Mouse (Mus musculus): Measurements from ENCODE around the gene Rnf208. TPM values are rescaled to one million over a fixed set of nuclear protein-coding genes. Genes with fewer than 3 reads are reported as not detected.

Gene Rnf208
- polyA plus RNA-seq, 1 experiment from 2014 or later, result 30.2 TPM

GRCm38 (mm10) chr2:25290101-25290815, 48.2 kb downstream of the Rnf208 start:
- 3% methylated on average over 54 of the region's 54 CpGs for WGBS
- H3K27ac ChIP-seq, result no peak overlapping the region
- peaks cover 19% of the 10 kb centered on the region for H3K4me1 ChIP-seq
- ATAC-seq (ENCODE audit: low FRiP score), result no peak
- peaks cover 15% of the 10 kb centered on the region for H3K36me3 ChIP-seq (replicated peaks)
- H3K4me3 ChIP-seq (replicated peaks), result peak overlapping the region; percentile 30
- H3K4me2 ChIP-seq, result peak overlapping the region; percentile 25
- H3K27me3 ChIP-seq, result peaks cover 87% of the 10 kb centered on the region
- no peak overlapping the region for H3K9ac ChIP-seq
- no peaks in the 10 kb centered on the region for H3K9me3 ChIP-seq

DNA sequence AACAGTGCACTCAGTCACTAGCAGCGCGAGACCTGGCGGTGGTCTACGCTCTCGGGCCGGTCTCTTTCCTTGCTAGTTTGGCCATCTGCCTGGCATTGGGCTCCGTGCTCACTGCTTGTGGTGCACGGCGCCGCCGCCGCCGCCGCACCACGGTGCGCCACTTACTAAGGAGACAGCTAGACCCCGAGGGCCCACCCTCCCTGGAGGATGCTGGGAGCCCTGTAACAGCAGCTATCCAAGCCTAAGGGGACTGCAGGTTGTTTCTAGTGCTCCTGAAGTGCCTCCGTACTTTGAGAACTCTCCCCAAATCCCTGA, 48.7 kb downstream of the Rnf208 start:
- Histone ChIP-seq H3K4me3 (replicated peaks) (peak overlapping the region; percentile 30), H3K4me1 (peaks cover 19% of the 10 kb centered on the region), H3K9me3 (no peaks in the 10 kb centered on the region), H3K9ac (no peak overlapping the region), H3K36me3 (replicated peaks) (peaks cover 10% of the 10 kb centered on the region), H3K27ac (no peak overlapping the region), H3K27me3 (peaks cover 92% of the 10 kb centered on the region), H3K4me2 (peak overlapping the region; percentile 25)
- ATAC-seq (ENCODE audit: low FRiP score), result no peak
- 0% methylated on average over 18 of the region's 18 CpGs for WGBS

DNA sequence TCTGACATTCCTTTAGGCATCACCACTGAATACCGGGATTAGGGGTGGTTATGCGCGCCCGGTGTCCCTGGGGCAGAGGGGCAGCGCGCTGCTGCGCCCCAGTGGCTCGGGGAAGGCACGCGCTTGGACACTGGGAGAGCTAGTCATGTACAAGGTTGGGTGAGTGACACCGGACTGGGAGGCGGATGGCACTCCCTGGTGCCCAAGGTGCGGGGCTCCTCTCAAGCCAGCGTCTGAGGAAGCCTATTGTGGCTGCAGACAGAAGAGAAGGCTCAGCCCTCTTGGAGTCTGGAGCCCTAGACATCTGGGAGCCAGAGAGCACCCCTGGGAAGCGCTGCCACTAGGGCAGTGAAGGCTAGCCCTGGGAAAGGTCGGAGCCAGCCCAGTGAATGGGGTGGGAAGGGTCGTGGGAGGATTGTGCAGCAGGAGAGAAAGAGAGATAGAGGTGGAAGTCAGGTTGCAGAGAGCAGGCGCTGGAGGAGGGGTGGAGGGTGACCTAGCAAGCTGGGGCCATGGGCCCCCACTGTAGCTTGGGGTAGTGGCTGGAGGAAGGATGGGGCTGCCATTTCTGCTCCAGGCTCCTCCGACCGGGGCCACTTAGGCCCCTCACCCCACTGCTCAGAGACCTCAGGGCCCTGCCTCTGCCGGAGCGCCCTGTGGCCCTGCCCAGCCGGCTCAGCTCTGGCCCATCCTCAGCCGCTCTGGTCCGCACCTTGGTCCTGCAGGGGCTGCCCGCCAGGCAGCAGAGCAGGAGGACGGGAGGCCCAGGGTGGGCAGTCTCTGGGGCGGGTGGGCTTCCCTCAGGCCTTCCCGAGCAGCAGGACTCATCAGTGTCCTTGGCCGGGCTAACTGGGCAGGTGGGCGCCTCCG, 49.4 kb downstream of the Rnf208 start:
- Histone ChIP-seq H3K36me3 (replicated peaks) (peaks cover 4% of the 10 kb centered on the region; the same call in 1 of the 2 replicates), H3K4me2 (peak overlapping the region; percentile 46), H3K27ac (no peak overlapping the region), H3K4me3 (replicated peaks) (peak overlapping the region; percentile 30), H3K9me3 (no peaks in the 10 kb centered on the region), H3K9ac (peak overlapping the region; percentile 25; the same call in 1 of the 2 replicates), H3K4me1 (peaks cover 19% of the 10 kb centered on the region), H3K27me3 (peaks cover 95% of the 10 kb centered on the region)
- WGBS, result 6% methylated on average over 30 of the region's 32 CpGs
- ATAC-seq (ENCODE audit: low FRiP score), result 0 out of 2 replicates have a peak, but pooled peaks have one; percentile 7

DNA sequence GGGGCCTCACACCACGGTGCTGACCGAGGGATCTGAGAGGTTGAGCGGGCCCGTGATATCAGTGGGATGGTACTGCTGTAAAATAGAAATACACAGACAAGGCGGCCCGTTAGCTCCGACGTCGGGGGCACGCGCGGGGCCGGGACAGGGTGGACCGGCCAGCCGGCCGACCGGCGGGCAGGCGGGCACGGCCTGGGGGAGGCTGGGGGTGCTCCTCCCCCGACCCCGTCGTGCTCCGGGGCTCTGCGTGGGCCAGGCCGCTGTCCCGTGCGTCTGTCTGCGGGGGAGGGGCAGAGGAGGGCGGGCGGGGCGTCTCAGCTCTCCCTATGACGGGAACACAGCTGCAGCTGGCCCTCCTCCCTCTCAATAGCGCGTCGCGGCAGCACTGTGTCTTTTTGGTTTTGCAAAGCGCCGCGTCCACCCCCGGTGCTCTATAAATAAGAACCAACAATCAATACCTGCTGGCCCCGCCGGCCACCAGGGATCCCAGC, 50.0 kb downstream of the Rnf208 start:
- Histone ChIP-seq H3K36me3 (replicated peaks) (no peaks in the 10 kb centered on the region), H3K4me1 (peaks cover 19% of the 10 kb centered on the region), H3K4me3 (replicated peaks) (peak overlapping the region; percentile 30), H3K4me2 (peak overlapping the region; percentile 46), H3K9me3 (no peaks in the 10 kb centered on the region), H3K27ac (no peak overlapping the region), H3K27me3 (peaks cover 98% of the 10 kb centered on the region), H3K9ac (peak overlapping the region; percentile 25; the same call in 1 of the 2 replicates)
- WGBS, result 6% methylated on average over 43 of the region's 43 CpGs
- peak; percentile 22; the same call in 1 of the 2 replicates for ATAC-seq (ENCODE audit: low FRiP score)

DNA sequence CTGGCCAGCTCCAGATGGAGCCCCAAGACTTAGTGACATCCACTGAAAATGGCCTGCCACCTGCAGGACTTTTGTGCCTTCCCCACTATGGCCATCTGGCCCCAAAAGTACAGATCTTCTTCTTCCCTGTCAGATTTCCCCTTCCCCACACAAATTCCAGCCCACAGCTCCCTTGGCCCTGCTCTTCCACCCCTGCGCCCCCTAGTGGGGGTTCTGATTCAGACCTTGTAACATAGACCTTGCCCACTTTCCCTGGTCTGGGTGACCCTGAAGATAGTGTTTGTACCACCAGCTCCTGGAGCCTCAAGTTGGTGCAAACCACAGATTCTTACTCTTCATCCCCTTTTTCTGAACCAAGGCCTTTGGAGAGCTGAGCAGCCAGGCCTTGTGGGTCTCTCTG, 50.8 kb downstream of the Rnf208 start:
- no peak overlapping the region for H3K4me3 ChIP-seq (replicated peaks)
- 6% methylated on average over 1 of the region's 1 CpGs for WGBS

GRCm38 (mm10) chr2:25293706-25294105, 51.7 kb downstream of the Rnf208 start:
- Histone ChIP-seq H3K27me3 (peaks cover 95% of the 10 kb centered on the region), H3K9ac (no peak overlapping the region), H3K27ac (no peak overlapping the region), H3K4me1 (peaks cover 19% of the 10 kb centered on the region), H3K4me2 (no peak overlapping the region), H3K36me3 (replicated peaks) (no peaks in the 10 kb centered on the region), H3K9me3 (no peaks in the 10 kb centered on the region), H3K4me3 (replicated peaks) (no peak overlapping the region)
- WGBS, result 74% methylated on average over 9 of the region's 9 CpGs
- no peak for ATAC-seq (ENCODE audit: low FRiP score)

More for the DNA sequence above, 50.8 kb downstream of the Rnf208 start:
- Histone ChIP-seq H3K27me3 (peaks cover 98% of the 10 kb centered on the region), H3K9ac (no peak overlapping the region), H3K4me2 (no peak overlapping the region), H3K36me3 (replicated peaks) (no peaks in the 10 kb centered on the region), H3K27ac (no peak overlapping the region), H3K9me3 (no peaks in the 10 kb centered on the region), H3K4me1 (peaks cover 19% of the 10 kb centered on the region)
- no peak for ATAC-seq (ENCODE audit: low FRiP score)

Other genes with a start within 250 kb of the Rnf208 start
- gene Nsmf, start 187.9 kb upstream of the Rnf208 start, polyA plus RNA-seq (2016; fragmentation: Nextera tagmentation; extraction: Ambion mirVana), result 103 and 112 TPM in 2 replicates
- not detected in 2 replicates for gene Entpd8, start 162.0 kb upstream of the Rnf208 start, polyA plus RNA-seq (2016; fragmentation: Nextera tagmentation; extraction: Ambion mirVana)
- 0.24 TPM in 1 of 2 replicates, not detected in the other for gene Noxa1, start 147.1 kb upstream of the Rnf208 start, polyA plus RNA-seq (2016; fragmentation: Nextera tagmentation; extraction: Ambion mirVana)
- gene Nrarp, start 61.5 kb upstream of the Rnf208 start, polyA plus RNA-seq (2016; fragmentation: Nextera tagmentation; extraction: Ambion mirVana), result 76.8 and 81.0 TPM in 2 replicates
- 0.62 and 1.0 TPM in 2 replicates for gene Tor4a, start 45.4 kb upstream of the Rnf208 start, polyA plus RNA-seq (2016; fragmentation: Nextera tagmentation; extraction: Ambion mirVana)
- 106 and 111 TPM in 2 replicates for gene Nelfb, start 30.8 kb upstream of the Rnf208 start, polyA plus RNA-seq (2016; fragmentation: Nextera tagmentation; extraction: Ambion mirVana)
- gene Stpg3, start 27.6 kb upstream of the Rnf208 start, polyA plus RNA-seq (2016; fragmentation: Nextera tagmentation; extraction: Ambion mirVana), result not detected in 2 replicates
- 0.46 and 0.87 TPM in 2 replicates for gene Fam166a, start 23.5 kb upstream of the Rnf208 start, polyA plus RNA-seq (2016; fragmentation: Nextera tagmentation; extraction: Ambion mirVana)
- 496 and 501 TPM in 2 replicates for gene Tubb4b, start 17.6 kb upstream of the Rnf208 start, polyA plus RNA-seq (2016; fragmentation: Nextera tagmentation; extraction: Ambion mirVana)
- gene Slc34a3, start 7.9 kb upstream of the Rnf208 start, polyA plus RNA-seq (2016; fragmentation: Nextera tagmentation; extraction: Ambion mirVana), result not detected in 2 replicates
- gene Rnf224, start 5.5 kb upstream of the Rnf208 start, polyA plus RNA-seq (2016; fragmentation: Nextera tagmentation; extraction: Ambion mirVana), result not detected in 2 replicates
- gene Cysrt1, start 197 bp downstream of the Rnf208 start, polyA plus RNA-seq (2016; fragmentation: Nextera tagmentation; extraction: Ambion mirVana), result not detected in 2 replicates
- 4.2 and 6.0 TPM in 2 replicates for gene AL732309.1, start 4.6 kb downstream of the Rnf208 start, polyA plus RNA-seq (2016; fragmentation: Nextera tagmentation; extraction: Ambion mirVana)
- 17.6 and 18.1 TPM in 2 replicates for gene Tmem203, start 13.2 kb downstream of the Rnf208 start, polyA plus RNA-seq (2016; fragmentation: Nextera tagmentation; extraction: Ambion mirVana)
- gene Tprn, start 20.4 kb downstream of the Rnf208 start, polyA plus RNA-seq (2016; fragmentation: Nextera tagmentation; extraction: Ambion mirVana), result 9.3 and 10.0 TPM in 2 replicates
- gene Ssna1, start 30.2 kb downstream of the Rnf208 start, polyA plus RNA-seq (2016; fragmentation: Nextera tagmentation; extraction: Ambion mirVana), result 207 and 224 TPM in 2 replicates
- gene Anapc2, start 30.2 kb downstream of the Rnf208 start, polyA plus RNA-seq (2016; fragmentation: Nextera tagmentation; extraction: Ambion mirVana), result 134 and 141 TPM in 2 replicates
- gene Tmem210, start 45.9 kb downstream of the Rnf208 start, polyA plus RNA-seq (2016; fragmentation: Nextera tagmentation; extraction: Ambion mirVana), result not detected in 2 replicates
- gene Lrrc26, start 47.7 kb downstream of the Rnf208 start, polyA plus RNA-seq (2016; fragmentation: Nextera tagmentation; extraction: Ambion mirVana), result not detected in 2 replicates
- 2.2 and 5.6 TPM in 2 replicates for gene Grin1, start 76.9 kb downstream of the Rnf208 start, polyA plus RNA-seq (2016; fragmentation: Nextera tagmentation; extraction: Ambion mirVana)
- gene Man1b1, start 90.1 kb downstream of the Rnf208 start, polyA plus RNA-seq (2016; fragmentation: Nextera tagmentation; extraction: Ambion mirVana), result 74.8 and 80.8 TPM in 2 replicates
- gene Dpp7, start 114.1 kb downstream of the Rnf208 start, polyA plus RNA-seq (2016; fragmentation: Nextera tagmentation; extraction: Ambion mirVana), result 18.0 and 19.9 TPM in 2 replicates
- gene Uap1l1, start 123.4 kb downstream of the Rnf208 start, polyA plus RNA-seq (2016; fragmentation: Nextera tagmentation; extraction: Ambion mirVana), result 4.0 and 4.3 TPM in 2 replicates
- 60.8 and 67.8 TPM in 2 replicates for gene Sapcd2, start 130.1 kb downstream of the Rnf208 start, polyA plus RNA-seq (2016; fragmentation: Nextera tagmentation; extraction: Ambion mirVana)
- gene Entpd2, start 153.6 kb downstream of the Rnf208 start, polyA plus RNA-seq (2016; fragmentation: Nextera tagmentation; extraction: Ambion mirVana), result 0.22 TPM in 1 of 2 replicates, not detected in the other
- gene Npdc1, start 157.1 kb downstream of the Rnf208 start, polyA plus RNA-seq (2016; fragmentation: Nextera tagmentation; extraction: Ambion mirVana), result 192 and 198 TPM in 2 replicates
- 0.14 TPM in 1 of 2 replicates, not detected in the other for gene Fut7, start 181.0 kb downstream of the Rnf208 start, polyA plus RNA-seq (2016; fragmentation: Nextera tagmentation; extraction: Ambion mirVana)
- 10.9 and 12.5 TPM in 2 replicates for gene Abca2, start 186.4 kb downstream of the Rnf208 start, polyA plus RNA-seq (2016; fragmentation: Nextera tagmentation; extraction: Ambion mirVana)
- gene Clic3, start 214.6 kb downstream of the Rnf208 start, polyA plus RNA-seq (2016; fragmentation: Nextera tagmentation; extraction: Ambion mirVana), result 1.1 and 2.0 TPM in 2 replicates
- gene Paxx, start 218.8 kb downstream of the Rnf208 start, polyA plus RNA-seq (2016; fragmentation: Nextera tagmentation; extraction: Ambion mirVana), result 34.5 and 39.1 TPM in 2 replicates
- 0.69 and 1.3 TPM in 2 replicates for gene Ptgds, start 227.8 kb downstream of the Rnf208 start, polyA plus RNA-seq (2016; fragmentation: Nextera tagmentation; extraction: Ambion mirVana)

Data from forebrain, embryonic 12.5 days (tissue).